Mouse (Mus musculus): ENCODE data around the gene Tnk2. TPM values are rescaled to one million over a fixed set of nuclear protein-coding genes. Genes with fewer than 3 reads are reported as not detected.
"Not testable (repeated sequence)": the region's sequence is repeated elsewhere in the genome, so short reads cannot be mapped to it uniquely, and the experiment has no call there.

Tnk2 gene
- polyA plus RNA-seq, 1 experiment = 105 TPM

GRCm38 (mm10) chr16:32636871-32637521 is 6.7 kb upstream of the Tnk2 start:
- TF ChIP-seq CTCF (IDR thresholded peaks at IDR 0.05; ENCODE audit: control insufficient read depth, insufficient read depth, low read length) = no peak
- no peak for TF ChIP-seq POLR2A (IDR thresholded peaks at IDR 0.05; ENCODE audit: borderline replicate concordance, control insufficient read depth, low read depth, low read length)
- Histone ChIP-seq H3K4me1 (ENCODE audit: control insufficient read depth, insufficient read depth, low read length) (no peaks in the 10 kb centered on the region), H3K4me3 (replicated peaks; ENCODE audit: control insufficient read depth, low read depth, low read length) (no peak overlapping the region), H3K27ac (ENCODE audit: control insufficient read depth, insufficient read depth, low read depth, low read length, poor library complexity) (no peak overlapping the region)
- 54% methylated on average over 6 of the region's 6 CpGs for WGBS

DNA sequence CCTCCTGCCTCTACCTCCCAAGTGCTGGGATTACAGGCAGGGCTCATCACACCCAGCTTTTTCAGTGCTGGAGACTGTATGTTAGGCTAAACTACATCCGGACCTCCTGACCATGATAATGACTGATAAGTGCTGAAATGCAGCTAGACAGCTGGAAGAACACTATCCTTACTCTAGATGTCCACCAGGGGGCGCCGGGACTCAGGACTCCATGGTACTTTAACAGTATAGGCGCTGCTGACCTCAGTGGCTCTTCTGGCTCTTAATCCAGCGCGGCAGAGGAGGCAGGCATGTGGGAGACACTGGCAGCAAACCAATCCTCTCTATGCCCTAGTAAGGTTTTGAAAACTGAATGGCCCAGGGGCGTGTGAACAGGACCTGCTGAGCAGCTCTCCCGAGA is 5.2 kb upstream of the Tnk2 start:
- no peak overlapping the region for H3K4me3 ChIP-seq (replicated peaks; ENCODE audit: control insufficient read depth, low read depth, low read length)
- TF ChIP-seq POLR2A (IDR thresholded peaks at IDR 0.05; ENCODE audit: borderline replicate concordance, control insufficient read depth, low read depth, low read length) = no peak
- TF ChIP-seq CTCF (IDR thresholded peaks at IDR 0.05; ENCODE audit: control insufficient read depth, insufficient read depth, low read length) = peak; percentile 86
- H3K27ac ChIP-seq (ENCODE audit: control insufficient read depth, insufficient read depth, low read depth, low read length, poor library complexity) = no peak overlapping the region
- no peaks in the 10 kb centered on the region for H3K4me1 ChIP-seq (ENCODE audit: control insufficient read depth, insufficient read depth, low read length)
- WGBS = 14% methylated on average over 8 of the region's 8 CpGs

DNA sequence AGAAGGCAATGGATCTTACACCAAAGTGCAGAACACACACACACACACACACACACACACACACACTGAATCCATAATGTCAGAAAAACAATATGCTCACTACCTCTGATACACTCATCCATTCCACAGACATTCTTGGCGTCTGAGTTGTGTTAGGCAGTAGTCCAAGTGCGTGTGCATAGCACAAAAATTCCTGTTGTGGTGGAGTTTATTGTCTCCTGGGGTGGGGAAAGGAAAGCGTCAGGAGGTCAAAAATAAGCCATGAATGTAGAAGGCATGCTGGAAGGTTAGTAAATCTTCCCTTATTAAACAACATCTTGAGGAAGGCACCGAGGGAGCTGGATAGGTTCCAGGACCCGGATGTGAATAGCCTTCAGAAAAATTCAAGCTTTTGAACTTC is 3.6 kb upstream of the Tnk2 start:
- H3K4me3 ChIP-seq (replicated peaks; ENCODE audit: control insufficient read depth, low read depth, low read length) = no peak overlapping the region
- no peak for TF ChIP-seq POLR2A (IDR thresholded peaks at IDR 0.05; ENCODE audit: borderline replicate concordance, control insufficient read depth, low read depth, low read length)
- no peak for TF ChIP-seq CTCF (IDR thresholded peaks at IDR 0.05; ENCODE audit: control insufficient read depth, insufficient read depth, low read length)
- no peak overlapping the region for H3K27ac ChIP-seq (ENCODE audit: control insufficient read depth, insufficient read depth, low read depth, low read length, poor library complexity)
- WGBS = 80% methylated on average over 5 of the region's 5 CpGs
- H3K4me1 ChIP-seq (ENCODE audit: control insufficient read depth, insufficient read depth, low read length) = peaks cover 1% of the 10 kb centered on the region; the same call in 1 of the 2 replicates

GRCm38 (mm10) chr16:32640683-32641082 is 3.0 kb upstream of the Tnk2 start:
- H3K27ac ChIP-seq (ENCODE audit: control insufficient read depth, insufficient read depth, low read depth, low read length, poor library complexity); H3K4me1 ChIP-seq (ENCODE audit: control insufficient read depth, insufficient read depth, low read length); H3K4me3 ChIP-seq (replicated peaks; ENCODE audit: control insufficient read depth, low read depth, low read length): not testable (repeated sequence)
- 63% methylated on average over 2 of the region's 2 CpGs for WGBS

- WGBS = 66% methylated on average over 20 of the region's 20 CpGs
- Histone ChIP-seq H3K4me1 (ENCODE audit: control insufficient read depth, insufficient read depth, low read length) (peaks cover 6% of the 10 kb centered on the region; the same call in 1 of the 2 replicates), H3K27ac (ENCODE audit: control insufficient read depth, insufficient read depth, low read depth, low read length, poor library complexity) (no peak overlapping the region), H3K4me3 (replicated peaks; ENCODE audit: control insufficient read depth, low read depth, low read length) (no peak overlapping the region)
- no peak for TF ChIP-seq POLR2A (IDR thresholded peaks at IDR 0.05; ENCODE audit: borderline replicate concordance, control insufficient read depth, low read depth, low read length)
- TF ChIP-seq CTCF (IDR thresholded peaks at IDR 0.05; ENCODE audit: control insufficient read depth, insufficient read depth, low read length) = no peak
Measured at GRCm38 (mm10) chr16:32641440-32642219, 2.0 kb upstream of the Tnk2 start.

GRCm38 (mm10) chr16:32642280-32642679 is 1.4 kb upstream of the Tnk2 start:
- TF ChIP-seq POLR2A (IDR thresholded peaks at IDR 0.05; ENCODE audit: borderline replicate concordance, control insufficient read depth, low read depth, low read length) (no peak), CTCF (IDR thresholded peaks at IDR 0.05; ENCODE audit: control insufficient read depth, insufficient read depth, low read length) (no peak)
- H3K4me3 ChIP-seq (replicated peaks; ENCODE audit: control insufficient read depth, low read depth, low read length) = no peak overlapping the region
- WGBS = 48% methylated on average over 13 of the region's 13 CpGs
- no peak overlapping the region for H3K27ac ChIP-seq (ENCODE audit: control insufficient read depth, insufficient read depth, low read depth, low read length, poor library complexity)
- H3K4me1 ChIP-seq (ENCODE audit: control insufficient read depth, insufficient read depth, low read length) = peaks cover 6% of the 10 kb centered on the region; the same call in 1 of the 2 replicates

DNA sequence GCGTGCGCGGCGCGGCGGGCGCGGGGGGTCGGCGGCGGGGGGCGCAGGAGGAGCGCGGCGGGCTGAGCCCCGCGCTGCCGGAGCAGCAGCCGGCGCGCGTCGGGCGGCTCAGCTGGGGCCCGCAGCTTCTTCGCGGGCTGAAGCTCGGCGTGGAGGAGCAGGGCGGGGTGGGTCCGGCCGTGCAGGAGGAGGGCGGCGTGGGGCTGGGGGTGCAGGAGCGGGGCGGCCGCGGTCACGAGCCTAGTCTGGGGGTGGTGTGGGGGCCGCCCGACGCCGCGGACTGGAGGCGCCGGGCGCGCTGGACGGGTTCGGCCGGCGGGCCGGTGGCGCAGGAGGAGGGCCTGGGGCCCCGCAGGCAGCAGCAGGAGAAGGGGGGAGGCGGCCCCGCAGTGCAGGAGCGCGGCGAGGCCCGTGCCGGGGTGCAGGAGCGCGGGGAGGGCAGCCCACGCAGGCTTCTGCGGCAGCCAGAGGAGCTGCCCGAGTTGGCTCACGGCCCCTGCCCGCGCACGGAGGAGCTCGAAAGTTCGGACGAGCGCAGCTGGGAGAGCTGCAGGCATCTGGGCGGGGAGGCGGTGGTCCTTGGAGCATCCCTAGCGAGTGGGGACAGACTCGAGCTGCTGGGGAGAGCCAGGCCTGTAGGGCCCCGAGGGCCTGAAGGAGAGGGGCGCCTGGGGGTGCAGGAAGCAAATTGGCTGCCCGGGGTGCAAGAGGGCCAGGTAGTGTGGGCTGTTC is 561 bp downstream of the Tnk2 start:
- Histone ChIP-seq H3K4me1 (ENCODE audit: control insufficient read depth, insufficient read depth, low read length) (peaks cover 7% of the 10 kb centered on the region), H3K4me3 (replicated peaks; ENCODE audit: control insufficient read depth, low read depth, low read length) (peak overlapping the region; percentile 65), H3K27ac (ENCODE audit: control insufficient read depth, insufficient read depth, low read depth, low read length, poor library complexity) (peak overlapping the region; percentile 62)
- no peak for TF ChIP-seq CTCF (IDR thresholded peaks at IDR 0.05; ENCODE audit: control insufficient read depth, insufficient read depth, low read length)
- no peak for TF ChIP-seq POLR2A (IDR thresholded peaks at IDR 0.05; ENCODE audit: borderline replicate concordance, control insufficient read depth, low read depth, low read length)
- under 1% methylated on average over 68 of the region's 82 CpGs for WGBS

DNA sequence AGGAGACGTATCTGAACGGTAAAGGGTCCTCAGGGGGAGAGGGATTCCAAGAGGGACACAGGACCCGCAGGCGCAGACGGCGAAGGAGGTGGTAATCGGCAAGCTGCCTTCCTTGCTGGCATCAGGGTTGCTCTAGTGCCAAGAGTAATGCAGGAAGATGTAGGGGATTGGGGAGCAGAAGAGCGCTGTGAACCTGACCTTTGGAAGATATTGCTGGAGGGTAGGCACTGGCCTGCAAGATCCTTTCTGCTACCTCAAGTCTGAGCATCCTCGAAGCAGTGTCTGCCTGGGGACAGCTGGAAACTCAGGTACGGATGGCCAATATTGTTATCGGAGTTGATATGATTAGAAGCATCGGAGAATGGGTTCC is 1.1 kb downstream of the Tnk2 start:
- Histone ChIP-seq H3K4me3 (replicated peaks; ENCODE audit: control insufficient read depth, low read depth, low read length) (peak overlapping the region; percentile 65), H3K27ac (ENCODE audit: control insufficient read depth, insufficient read depth, low read depth, low read length, poor library complexity) (peak overlapping the region; percentile 62), H3K4me1 (ENCODE audit: control insufficient read depth, insufficient read depth, low read length) (peaks cover 7% of the 10 kb centered on the region)
- WGBS = 17% methylated on average over 12 of the region's 12 CpGs
- no peak for TF ChIP-seq POLR2A (IDR thresholded peaks at IDR 0.05; ENCODE audit: borderline replicate concordance, control insufficient read depth, low read depth, low read length)
- TF ChIP-seq CTCF (IDR thresholded peaks at IDR 0.05; ENCODE audit: control insufficient read depth, insufficient read depth, low read length) = no peak

Measured in bone marrow, adult 2 months (tissue).